Mouse (Mus musculus) neural tube, embryonic 11.5 days (tissue): ENCODE data around the gene Rasgrf1. TPM values are rescaled to one million over a fixed set of nuclear protein-coding genes. Genes with fewer than 3 reads are reported as not detected.
"Not testable (repeated sequence)": the region's sequence is repeated elsewhere in the genome, so short reads cannot be mapped to it uniquely, and the experiment has no call there.

Experiments used
- ATAC-seq: fragments of 200-750 bp; cut with Nextera tagmentation; 2 replicates; pipeline ENCODE4 v1.8.0; 2017; ENCODE audit warnings: moderate number of reproducible peaks, mild to moderate bottlenecking, moderate TSS enrichment, moderate library complexity; ENCODE audit not compliant: insufficient read depth, low FRiP score, low TSS enrichment
- DNase-seq: peaks from one replicate; pipeline ENCODE4 v3.0.0-alpha.2; 2015; ENCODE audit warnings: low spot score
- H3K27ac ChIP-seq: fragments of 300-500 bp; sonication (generic); 2 replicates; pipeline ENCODE4 v1.5.1; 2014; ENCODE audit warnings: low read depth, mild to moderate bottlenecking, low read length
- H3K27me3 ChIP-seq: fragments of 300-500 bp; sonication (generic); 2 replicates; pipeline ENCODE4 v1.6.1; 2014; ENCODE audit warnings: mild to moderate bottlenecking, low read length, mixed read lengths; ENCODE audit not compliant: control insufficient read depth, insufficient read depth
- H3K36me3 ChIP-seq: fragments of 300-500 bp; sonication (generic); 2 replicates; pipeline ENCODE4 v1.6.1; 2014; ENCODE audit warnings: mild to moderate bottlenecking, low read length, moderate library complexity, mixed read lengths; ENCODE audit not compliant: control insufficient read depth, insufficient read depth
- H3K4me1 ChIP-seq: fragments of 300-500 bp; sonication (generic); 2 replicates; pipeline ENCODE4 v1.6.1; 2014; ENCODE audit warnings: low read length, mixed read lengths; ENCODE audit not compliant: control insufficient read depth, insufficient read depth
- H3K4me2 ChIP-seq: fragments of 300-500 bp; sonication (generic); 2 replicates; pipeline ENCODE4 v1.6.1; 2014; ENCODE audit warnings: low read depth, mild to moderate bottlenecking, moderate library complexity
- H3K4me3 ChIP-seq: fragments of 300-500 bp; sonication (generic); 2 replicates; pipeline ENCODE4 v1.5.1; 2014; ENCODE audit warnings: low read depth, low read length
- H3K9ac ChIP-seq: fragments of 300-500 bp; sonication (generic); 2 replicates; pipeline ENCODE4 v1.6.1; 2014; ENCODE audit warnings: mild to moderate bottlenecking, low read length
- H3K9me3 ChIP-seq: fragments of 300-500 bp; sonication (generic); 2 replicates; pipeline ENCODE4 v1.6.1; 2016; ENCODE audit warnings: low read length; ENCODE audit not compliant: control insufficient read depth
- WGBS: fragments of 180-500 bp; shearing (Covaris S2); extraction: QIAGEN DNeasy Blood & Tissue Kit; methylation state at CpG from one replicate; pipeline ENCODE4 v1.1.7; 2014; 5-methylcytosine and 5-hydroxymethylcytosine counted together
- polyA plus RNA-seq: library from polyadenylated mRNA; unstranded; fragments of >200 nt; fragmentation: Nextera tagmentation; extraction: Ambion mirVana; gene quantifications from 2 replicates; pipeline ENCODE4 v1.2.1, GENCODE M21; 2014

The Rasgrf1 gene
- polyA plus RNA-seq, 1 experiment from 2014 or later = not detected

DNA sequence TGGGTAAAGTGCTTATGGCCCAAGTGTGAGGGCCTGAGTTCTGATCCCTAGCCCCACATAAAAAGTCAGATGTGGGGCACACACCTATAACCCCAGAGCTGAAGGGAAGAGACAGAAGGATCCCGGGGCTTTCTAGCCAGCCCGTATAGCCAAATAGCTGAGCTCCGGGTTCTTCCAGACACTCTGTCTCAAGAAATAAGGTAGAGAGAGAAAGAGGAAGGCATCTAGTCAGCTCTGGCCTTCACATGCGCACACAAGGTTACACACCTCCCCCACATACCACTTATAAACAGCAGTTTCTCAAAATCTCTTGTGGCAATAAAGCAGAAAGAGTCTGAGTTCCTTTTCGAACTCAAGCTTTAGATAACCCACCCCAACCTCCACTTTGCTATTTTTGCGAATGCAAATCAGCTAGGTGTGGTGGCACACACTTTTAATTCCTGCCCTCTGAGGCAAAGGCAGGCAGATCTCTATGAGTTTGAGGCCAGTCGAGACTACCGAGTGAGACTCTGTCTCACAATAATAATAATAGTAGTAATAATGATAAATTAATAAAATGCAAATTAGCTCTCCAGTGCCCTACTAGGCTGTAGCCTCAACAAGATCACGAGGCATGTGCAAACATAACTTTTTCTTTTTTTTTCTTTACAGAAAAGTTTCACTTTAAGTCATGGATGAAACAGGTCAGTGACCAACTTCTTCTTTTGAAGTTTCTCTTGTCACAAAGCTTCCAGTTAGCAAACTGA is 150.3 kb downstream of the Rasgrf1 start:
- Histone ChIP-seq H3K4me2 (no peak overlapping the region), H3K36me3 (no peaks in the 10 kb centered on the region), H3K9ac (no peak overlapping the region), H3K27me3 (no peaks in the 10 kb centered on the region), H3K4me1 (no peaks in the 10 kb centered on the region), H3K4me3 (no peak overlapping the region), H3K9me3 (no peaks in the 10 kb centered on the region), H3K27ac (no peak overlapping the region)
- 88% methylated on average over 9 of the region's 9 CpGs for WGBS
- no peak for ATAC-seq
- DNase-seq = no peak

DNA sequence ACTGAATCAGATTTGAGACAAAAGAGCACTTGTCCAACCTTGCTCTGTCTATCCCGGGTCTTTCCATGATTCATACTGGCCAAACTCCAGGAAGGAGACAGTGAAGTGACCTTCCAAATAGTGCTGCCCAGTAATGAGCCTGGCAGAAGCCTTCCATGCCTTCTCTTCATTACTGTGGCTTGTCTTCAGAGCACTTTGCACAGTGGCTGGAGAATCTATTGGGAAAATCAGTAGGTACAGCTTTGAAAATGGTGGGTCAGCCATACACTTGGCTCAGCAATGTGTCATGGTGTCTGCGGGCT is 150.8 kb downstream of the Rasgrf1 start:
- H3K9me3 ChIP-seq = no peaks in the 10 kb centered on the region
- H3K4me3 ChIP-seq = no peak overlapping the region
- no peak overlapping the region for H3K27ac ChIP-seq
- no peak overlapping the region for H3K4me2 ChIP-seq
- ATAC-seq (no peak), DNase-seq (no peak)
- no peaks in the 10 kb centered on the region for H3K4me1 ChIP-seq
- 84% methylated on average over 2 of the region's 2 CpGs for WGBS
- no peak overlapping the region for H3K9ac ChIP-seq
- no peaks in the 10 kb centered on the region for H3K27me3 ChIP-seq
- H3K36me3 ChIP-seq = no peaks in the 10 kb centered on the region

DNA sequence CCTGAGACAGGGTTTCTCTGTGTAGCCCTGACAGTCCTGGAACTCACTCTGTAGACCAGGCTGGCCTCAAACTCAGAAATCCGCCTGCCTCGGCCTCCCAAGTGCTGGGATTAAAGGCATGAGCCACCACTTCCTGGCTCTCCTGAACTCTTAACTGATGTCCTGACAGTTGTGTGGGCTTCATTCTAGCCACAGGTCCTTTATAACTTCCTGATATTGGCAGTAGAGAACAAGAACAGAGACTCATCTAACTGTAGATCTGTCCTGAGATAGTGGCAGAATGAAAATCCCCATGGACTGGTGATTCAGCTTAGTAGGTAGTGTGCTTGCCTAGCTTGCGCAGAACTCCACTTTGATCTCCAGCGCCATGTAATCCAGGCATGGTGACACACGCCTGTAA is 151.2 kb downstream of the Rasgrf1 start:
- not testable (repeated sequence) for H3K9ac ChIP-seq, DNase-seq, H3K27me3 ChIP-seq, H3K4me2 ChIP-seq, H3K4me1 ChIP-seq, H3K36me3 ChIP-seq, H3K9me3 ChIP-seq, H3K4me3 ChIP-seq, ATAC-seq, H3K27ac ChIP-seq
- WGBS = 89% methylated on average over 5 of the region's 5 CpGs

GRCm38 (mm10) chr9:90067341-90067740 is 157.6 kb downstream of the Rasgrf1 start:
- DNase-seq (no peak), ATAC-seq (no peak)
- Histone ChIP-seq H3K9me3 (no peaks in the 10 kb centered on the region), H3K27ac (no peak overlapping the region), H3K9ac (no peak overlapping the region), H3K4me3 (no peak overlapping the region), H3K4me2 (no peak overlapping the region), H3K36me3 (no peaks in the 10 kb centered on the region), H3K4me1 (no peaks in the 10 kb centered on the region), H3K27me3 (no peaks in the 10 kb centered on the region)
- 83% methylated on average over 2 of the region's 2 CpGs for WGBS

DNA sequence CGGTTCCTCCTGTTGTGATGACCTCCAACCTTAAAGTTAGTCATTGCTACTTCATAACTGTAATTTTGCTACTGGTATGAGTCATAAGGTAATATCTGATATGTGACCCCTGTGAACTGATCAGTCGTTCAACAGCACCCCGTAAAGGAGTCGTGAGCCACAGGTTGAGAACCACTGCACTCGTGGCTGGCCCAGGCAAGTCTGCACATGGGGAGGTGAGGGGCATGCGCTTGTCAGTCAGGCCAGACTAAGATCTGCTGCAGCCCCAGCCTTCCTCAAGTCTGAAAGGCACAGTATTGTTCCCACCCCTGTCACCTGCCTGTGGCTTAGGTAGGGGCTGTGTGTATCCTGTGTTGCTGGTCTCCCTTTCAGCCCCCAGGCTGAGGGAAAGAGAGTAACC is 159.1 kb downstream of the Rasgrf1 start:
- Histone ChIP-seq H3K4me2 (no peak overlapping the region), H3K9ac (no peak overlapping the region), H3K36me3 (no peaks in the 10 kb centered on the region), H3K9me3 (no peaks in the 10 kb centered on the region), H3K4me1 (no peaks in the 10 kb centered on the region), H3K27ac (no peak overlapping the region), H3K4me3 (no peak overlapping the region), H3K27me3 (no peaks in the 10 kb centered on the region)
- DNase-seq = no peak
- WGBS = 89% methylated on average over 6 of the region's 6 CpGs
- no peak for ATAC-seq

DNA sequence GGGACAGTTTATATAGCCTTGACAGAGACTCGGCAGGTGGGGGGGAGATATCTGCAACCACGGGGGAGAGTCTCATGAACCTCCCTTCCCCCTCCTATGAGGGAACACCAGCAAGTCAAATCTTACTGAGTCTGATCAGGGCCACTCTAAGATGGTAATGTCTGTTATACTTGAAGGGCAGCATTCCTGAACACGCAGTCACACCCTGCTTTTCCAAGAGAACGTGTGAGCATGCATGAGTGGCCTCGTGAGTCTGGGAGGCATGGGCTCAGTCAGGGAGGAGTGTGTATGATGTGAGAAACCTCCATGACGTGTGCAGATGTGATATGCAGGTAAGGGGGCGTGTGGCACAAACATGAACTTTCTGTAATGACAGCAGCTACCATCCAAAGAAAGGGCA is 159.8 kb downstream of the Rasgrf1 start:
- H3K4me3 ChIP-seq = no peak overlapping the region
- H3K9me3 ChIP-seq = no peaks in the 10 kb centered on the region
- no peak overlapping the region for H3K27ac ChIP-seq
- no peak for DNase-seq
- H3K27me3 ChIP-seq = no peaks in the 10 kb centered on the region
- no peak overlapping the region for H3K9ac ChIP-seq
- no peak overlapping the region for H3K4me2 ChIP-seq
- no peaks in the 10 kb centered on the region for H3K36me3 ChIP-seq
- no peaks in the 10 kb centered on the region for H3K4me1 ChIP-seq
- ATAC-seq = no peak
- 80% methylated on average over 7 of the region's 7 CpGs for WGBS

- DNase-seq (no peak), ATAC-seq (no peak)
- H3K9me3 ChIP-seq = no peaks in the 10 kb centered on the region
- no peaks in the 10 kb centered on the region for H3K36me3 ChIP-seq
- H3K4me1 ChIP-seq = no peaks in the 10 kb centered on the region
- H3K4me3 ChIP-seq = no peak overlapping the region
- WGBS = 87% methylated on average over 7 of the region's 7 CpGs
- no peaks in the 10 kb centered on the region for H3K27me3 ChIP-seq
- H3K4me2 ChIP-seq = no peak overlapping the region
- no peak overlapping the region for H3K27ac ChIP-seq
- no peak overlapping the region for H3K9ac ChIP-seq
These were observed 160.5 kb downstream of the Rasgrf1 start for GRCm38 (mm10) chr9:90070174-90070573.

GRCm38 (mm10) chr9:90075336-90075735 is 165.6 kb downstream of the Rasgrf1 start:
- H3K27me3 ChIP-seq = no peaks in the 10 kb centered on the region
- 89% methylated on average over 4 of the region's 4 CpGs for WGBS
- no peak overlapping the region for H3K4me2 ChIP-seq
- H3K9ac ChIP-seq = no peak overlapping the region
- H3K4me1 ChIP-seq = no peaks in the 10 kb centered on the region
- ATAC-seq = no peak
- no peak for DNase-seq
- H3K36me3 ChIP-seq = no peaks in the 10 kb centered on the region
- no peak overlapping the region for H3K4me3 ChIP-seq
- no peaks in the 10 kb centered on the region for H3K9me3 ChIP-seq
- H3K27ac ChIP-seq = no peak overlapping the region

GRCm38 (mm10) chr9:90076131-90076530 is 166.4 kb downstream of the Rasgrf1 start:
- Histone ChIP-seq H3K36me3 (no peaks in the 10 kb centered on the region), H3K4me2 (no peak overlapping the region), H3K4me3 (no peak overlapping the region), H3K27ac (no peak overlapping the region), H3K27me3 (no peaks in the 10 kb centered on the region), H3K9me3 (no peaks in the 10 kb centered on the region), H3K9ac (no peak overlapping the region), H3K4me1 (no peaks in the 10 kb centered on the region)
- DNase-seq (no peak), ATAC-seq (no peak)
- WGBS = 80% methylated on average over 5 of the region's 5 CpGs
